Mouse (Mus musculus) adrenal gland, adult 8-10 months (tissue): ENCODE measurements around the gene Plekha5. TPM values are rescaled to one million over a fixed set of nuclear protein-coding genes. Genes with fewer than 3 reads are reported as not detected.
A peak's percentile ranks its signal among the peaks of the same experiment; 100 is the strongest.

Experiments
- DNase-seq: peaks from one replicate; pipeline ENCODE4 v3.0.0; 2022
- total RNA-seq, 4 experiments: library from RNA; stranded (reverse); gene quantifications; 2 replicates each; pipeline ENCODE4 v1.2.4; 2022

Gene Plekha5
- total RNA-seq, 4 experiments from 2014 or later = 31.4 to 39.2 (median 34.6) TPM

DNA sequence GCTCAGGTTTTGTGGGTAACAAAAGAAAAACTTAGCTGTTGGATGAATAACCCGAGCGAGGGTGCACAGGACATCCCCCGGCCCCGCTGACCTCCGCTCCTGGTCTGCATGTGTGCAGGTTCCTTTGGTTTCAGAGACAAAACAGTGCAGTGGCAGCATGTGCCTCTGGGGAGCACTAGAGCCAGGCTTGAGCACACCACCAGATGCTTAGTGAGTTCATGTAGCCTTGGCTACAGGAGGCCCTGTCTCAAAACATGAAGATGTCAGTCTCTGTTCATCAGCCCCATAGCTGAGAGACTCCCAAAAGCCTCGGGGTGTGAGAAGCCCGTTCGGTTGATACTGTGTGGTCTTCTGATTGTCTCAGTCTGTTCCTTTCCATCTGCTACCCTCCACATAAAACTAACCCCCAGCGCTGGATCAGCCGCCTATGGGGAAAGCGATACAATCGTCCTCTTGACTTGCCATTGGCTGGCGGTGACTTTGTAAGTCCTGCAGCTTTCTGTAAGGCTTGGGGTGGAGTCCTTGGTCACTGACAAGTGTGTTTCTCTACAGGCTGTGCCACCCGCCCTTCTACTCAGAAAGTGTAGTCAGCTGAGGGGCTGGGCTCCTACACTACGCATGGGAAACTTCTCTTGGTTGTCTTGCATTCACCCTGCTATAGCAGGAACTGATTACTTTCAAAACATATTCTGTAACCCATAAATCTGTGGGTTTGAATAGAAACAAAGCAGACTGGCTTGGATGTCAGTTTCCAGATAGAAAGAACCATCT is 32.7 kb downstream of the Plekha5 start:
- no peak for DNase-seq

DNA sequence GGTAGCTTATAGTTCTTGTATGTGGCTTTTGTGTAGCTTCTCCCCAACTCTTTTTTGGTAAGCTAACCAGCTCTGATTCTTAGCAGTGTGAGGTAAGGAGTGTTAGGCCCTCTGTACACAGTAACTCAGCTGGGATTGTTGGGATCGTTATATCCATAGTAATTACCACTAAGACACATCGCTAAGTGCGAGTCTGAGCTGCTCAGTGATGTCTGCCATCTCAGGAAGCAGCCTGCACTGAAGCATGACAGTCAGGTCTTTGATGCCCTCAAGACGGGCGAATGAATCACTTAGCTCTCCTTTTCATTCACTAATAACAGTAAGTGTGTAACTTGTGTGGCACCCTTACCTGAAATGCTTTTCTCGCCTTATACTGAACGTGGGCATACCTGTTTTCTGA is 36.5 kb downstream of the Plekha5 start:
- DNase-seq = no peak

DNA sequence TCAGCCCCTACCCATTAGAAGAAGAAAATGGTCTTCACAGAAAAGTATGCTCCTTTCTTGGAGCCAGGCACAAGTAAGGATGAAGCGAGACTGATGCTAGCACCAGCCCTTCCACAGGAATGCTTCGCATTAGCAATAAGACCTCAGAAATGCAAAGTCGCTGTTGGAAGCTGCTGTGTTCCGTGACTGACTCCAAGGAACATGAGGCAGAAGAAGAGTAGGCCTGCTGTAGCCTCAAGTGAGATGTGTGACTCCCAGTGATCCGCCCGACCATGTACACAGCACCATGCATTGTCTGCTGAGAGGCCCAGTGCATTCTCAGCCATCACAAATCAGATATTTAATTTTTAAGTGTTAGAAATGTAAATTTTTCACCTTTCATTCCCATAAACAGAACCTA is 41.0 kb downstream of the Plekha5 start:
- DNase-seq = no peak

DNA sequence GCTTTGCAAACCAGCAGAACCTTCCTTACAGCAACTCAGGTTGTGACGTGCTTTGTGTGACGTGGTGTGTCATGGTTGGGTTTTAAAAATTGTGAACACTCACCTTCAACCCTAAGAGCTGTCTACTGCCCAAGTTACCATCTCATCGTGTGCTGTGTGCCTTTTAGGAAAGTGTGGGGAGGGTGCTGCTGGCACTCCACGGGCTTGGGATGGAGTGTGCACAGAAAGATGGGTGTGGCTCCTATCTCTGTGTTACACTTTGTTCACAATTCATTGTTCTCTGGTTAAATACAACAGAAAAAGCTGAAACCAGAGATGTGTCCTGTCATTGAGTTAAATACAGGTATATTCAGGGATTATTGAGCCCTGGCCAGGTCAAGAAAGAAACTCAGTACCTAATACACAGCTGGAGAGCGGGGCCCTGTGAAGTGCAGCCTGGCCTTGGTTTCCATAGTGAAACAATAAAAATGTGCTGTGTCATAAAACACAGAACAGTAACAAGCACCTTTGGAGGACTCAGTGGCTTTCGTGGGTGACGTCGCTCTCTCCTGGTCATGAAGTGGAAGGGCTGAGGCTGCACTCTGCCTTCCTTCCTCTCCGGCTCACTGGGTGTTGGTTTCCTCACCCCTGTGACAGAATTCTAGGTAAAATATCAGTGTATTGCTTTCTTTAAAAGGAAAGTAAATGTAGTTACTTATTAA is 42.2 kb downstream of the Plekha5 start:
- DNase-seq = peak; percentile 67

DNA sequence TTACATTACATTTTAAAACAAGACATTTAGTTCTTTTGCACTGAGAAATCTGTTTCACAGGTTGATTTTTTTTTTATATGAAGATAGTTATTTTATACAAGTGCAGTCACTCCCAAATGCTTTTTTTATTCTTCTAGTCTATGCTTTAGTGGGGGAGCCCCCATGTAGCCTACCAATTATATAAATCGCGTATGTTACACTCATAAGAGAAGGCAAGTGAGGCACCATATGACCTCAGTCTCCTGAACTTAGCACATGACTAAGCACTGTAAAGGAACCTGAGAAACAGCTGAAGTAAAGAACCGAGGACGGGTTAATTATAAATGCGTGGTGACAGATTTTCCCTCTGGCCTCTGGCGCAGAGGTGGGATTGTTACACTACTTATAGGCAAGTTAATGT is 43.0 kb downstream of the Plekha5 start:
- no peak for DNase-seq

DNA sequence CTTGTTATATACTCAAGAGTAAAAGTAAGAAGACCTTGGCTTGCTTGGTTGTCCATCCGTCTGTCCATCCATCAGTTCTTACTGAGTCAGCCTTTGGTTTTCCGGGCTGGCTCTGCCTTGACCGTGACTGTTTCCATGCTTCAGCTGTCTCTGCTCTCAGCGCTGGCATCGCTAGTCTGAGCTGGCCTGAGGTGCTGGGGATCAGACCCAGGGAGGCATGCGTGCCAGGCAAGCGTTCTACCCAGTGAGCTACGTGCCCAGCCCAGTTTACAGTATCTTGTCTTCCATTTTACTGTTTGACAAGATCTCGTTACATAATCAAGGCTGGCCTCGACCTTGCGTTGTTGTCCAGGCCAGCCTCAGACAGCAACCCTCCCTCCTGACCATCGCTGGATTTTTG is 44.0 kb downstream of the Plekha5 start:
- peak; percentile 39 for DNase-seq

DNA sequence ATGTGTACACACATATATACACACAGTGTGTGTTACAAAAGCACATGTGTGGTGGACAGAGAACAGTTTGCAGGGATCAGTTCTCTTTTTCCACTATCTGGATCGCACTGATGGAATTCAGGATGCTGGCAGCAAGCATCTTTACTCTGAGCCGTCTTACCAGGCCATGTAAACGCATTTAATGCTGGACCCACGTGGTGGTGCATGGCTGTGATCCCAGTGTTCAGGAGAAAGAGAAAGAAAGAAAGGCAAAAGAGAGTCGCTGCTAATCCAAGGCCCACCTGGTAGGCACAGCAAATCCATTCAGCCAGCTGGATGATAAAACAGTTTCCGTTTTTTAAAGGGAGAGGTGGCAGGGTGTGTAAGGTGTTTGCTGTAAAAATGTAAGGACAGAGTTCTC is 45.9 kb downstream of the Plekha5 start:
- DNase-seq = no peak

DNA sequence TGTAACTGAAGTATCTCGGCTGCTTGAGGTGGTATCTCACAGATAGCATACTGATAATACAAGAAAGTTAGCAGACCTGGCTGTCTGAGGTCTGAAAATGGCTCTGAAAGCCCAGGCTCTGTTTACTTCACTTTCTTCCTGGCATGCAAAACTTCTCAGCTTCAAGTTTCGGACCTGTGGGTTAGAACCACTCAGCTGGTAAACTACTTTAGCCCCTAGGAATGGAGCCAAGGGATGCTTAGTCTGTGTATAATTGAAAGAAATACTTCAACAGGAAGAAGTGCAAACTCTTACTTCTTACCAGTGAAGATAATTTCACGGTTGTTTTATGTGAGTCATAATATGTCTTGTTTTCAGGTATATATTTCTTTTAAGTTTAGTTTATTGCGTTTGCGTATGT is 47.9 kb downstream of the Plekha5 start:
- no peak for DNase-seq

DNA sequence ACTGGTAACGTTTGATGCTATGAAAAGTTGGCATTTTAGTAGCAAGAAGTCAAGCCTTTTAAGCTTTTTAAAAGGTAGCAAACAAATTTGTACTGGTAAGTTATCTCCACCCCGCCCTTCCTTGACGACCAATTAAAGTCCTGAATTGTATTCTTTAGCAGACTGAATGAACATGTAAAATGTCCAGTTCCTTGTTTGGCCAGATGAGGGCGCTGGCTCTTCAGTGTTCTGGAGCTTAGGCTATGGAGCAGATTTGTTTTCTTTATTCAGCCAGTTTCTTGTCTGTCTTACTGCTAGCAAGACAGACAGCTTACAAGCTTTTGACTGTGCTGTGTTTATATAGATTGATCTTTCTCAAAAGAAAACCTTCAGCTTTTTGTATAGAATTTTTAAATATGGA is 48.5 kb downstream of the Plekha5 start:
- DNase-seq = peak; percentile 39

DNA sequence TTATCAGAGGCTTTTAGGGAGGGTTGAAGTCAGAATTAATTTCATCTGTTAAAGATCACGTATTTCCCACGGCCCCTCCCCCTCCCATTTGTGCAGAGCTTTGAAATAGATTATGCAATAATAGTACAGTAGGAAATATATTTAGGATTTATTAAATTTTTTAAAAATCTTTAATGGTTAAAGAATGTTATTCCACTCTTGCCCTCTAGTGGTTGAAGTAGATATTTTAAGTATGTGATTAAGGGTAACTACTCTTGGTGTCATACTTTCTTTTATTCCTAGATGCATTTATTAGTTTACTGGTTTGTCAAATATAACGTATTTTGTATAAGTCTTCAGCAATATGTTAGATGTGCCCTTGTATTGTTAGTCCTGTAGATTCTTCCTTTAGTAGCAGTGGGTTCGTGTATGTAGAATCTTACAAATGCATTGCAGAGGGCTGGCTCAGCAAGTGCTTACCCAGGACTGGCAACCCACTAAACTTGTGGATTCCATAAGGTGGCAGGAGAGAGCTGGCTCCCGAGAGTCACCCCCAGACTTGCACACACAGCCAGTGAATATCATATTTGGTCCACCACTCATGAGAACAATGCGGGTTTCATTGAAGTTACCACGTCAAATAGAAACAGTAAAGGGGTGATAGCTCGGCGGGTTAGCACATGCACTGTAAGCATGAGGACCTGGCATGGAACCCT is 51.7 kb downstream of the Plekha5 start:
- no peak for DNase-seq

DNA sequence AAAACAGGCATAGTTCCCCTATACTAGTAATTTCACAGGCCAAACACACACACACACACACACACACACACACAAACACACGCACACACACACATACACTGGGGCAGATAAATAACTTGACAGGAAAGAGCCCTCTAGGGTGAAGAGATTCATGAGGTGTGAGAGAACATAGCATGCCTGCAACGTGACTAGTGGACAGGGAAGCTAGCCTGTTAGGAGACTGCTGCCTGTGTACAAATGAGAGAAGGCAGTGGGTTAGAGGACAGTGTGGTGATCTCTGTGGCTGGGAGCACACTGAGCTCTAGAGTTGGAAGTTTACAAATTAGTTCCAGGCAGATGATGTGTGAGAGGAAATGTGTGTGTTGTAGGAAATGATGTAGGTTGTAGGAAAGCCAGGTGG is 53.1 kb downstream of the Plekha5 start:
- no peak for DNase-seq

DNA sequence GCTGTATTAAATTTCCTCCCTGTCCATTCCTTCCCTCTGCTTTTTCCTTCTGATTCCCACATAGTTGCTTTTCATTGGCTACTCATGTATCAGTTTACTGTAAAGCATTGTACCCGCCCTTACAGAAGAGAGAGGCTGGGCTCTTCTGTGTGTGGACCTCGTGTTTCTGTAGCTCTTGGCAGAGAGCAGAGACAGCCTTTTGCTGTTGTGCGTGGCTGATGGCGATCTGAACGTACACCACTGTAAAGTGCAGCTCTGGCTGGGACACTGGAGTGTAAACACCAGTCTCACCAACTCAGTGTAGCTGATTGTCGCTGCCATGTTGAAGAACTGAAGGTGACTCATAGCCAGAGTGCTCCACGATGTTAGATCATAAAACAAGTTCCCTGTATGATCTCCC is 54.2 kb downstream of the Plekha5 start:
- no peak for DNase-seq

DNA sequence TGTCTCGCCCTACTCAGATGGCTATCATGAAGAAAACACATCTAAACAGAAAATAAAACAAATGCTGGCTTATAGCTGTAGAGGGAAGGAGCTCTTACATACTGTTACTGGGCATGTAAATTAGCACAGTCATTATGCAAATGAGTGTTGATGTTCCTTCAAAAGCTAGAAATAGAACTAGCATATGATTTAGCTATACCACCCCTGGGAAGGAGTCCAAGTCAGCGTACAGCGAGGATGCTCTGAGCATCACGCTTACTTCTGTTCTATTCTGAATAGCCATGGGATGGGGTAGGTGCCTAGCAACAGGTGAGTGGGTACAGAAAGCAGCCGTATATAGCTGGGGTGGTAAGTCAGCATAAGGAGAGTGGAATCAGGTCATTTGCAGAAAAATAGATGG is 55.1 kb downstream of the Plekha5 start:
- no peak for DNase-seq

DNA sequence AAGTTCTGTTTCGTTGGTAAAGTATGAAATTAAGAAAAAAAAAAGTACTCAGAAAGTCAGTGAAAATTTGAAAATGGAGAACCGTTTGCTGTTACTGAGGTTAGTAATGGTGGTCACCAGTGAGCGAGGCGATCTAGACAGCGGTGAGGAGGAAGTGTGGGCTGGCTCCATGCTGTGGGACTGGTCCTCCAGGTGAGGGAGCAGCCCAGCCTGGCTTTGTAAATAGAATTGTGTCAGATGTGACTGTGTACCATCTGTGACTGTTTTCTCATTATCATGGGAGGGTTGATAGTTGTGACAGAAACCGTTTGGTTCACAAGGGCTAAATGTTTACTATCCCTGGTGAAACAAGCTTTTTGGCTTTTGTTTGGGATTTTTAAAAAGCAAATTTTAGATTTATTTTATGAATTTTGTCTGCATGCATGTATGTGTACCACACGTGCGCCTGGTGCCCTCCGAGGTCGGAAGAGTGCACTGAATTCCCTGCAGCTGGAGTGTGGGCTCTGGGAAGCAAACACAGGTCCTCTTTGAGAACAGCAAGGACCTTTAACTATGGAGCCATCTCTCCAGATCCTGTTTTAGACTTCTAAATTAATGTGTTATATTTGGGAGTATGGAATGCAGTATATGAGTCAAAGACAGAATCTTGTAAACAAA is 56.7 kb downstream of the Plekha5 start:
- no peak for DNase-seq

DNA sequence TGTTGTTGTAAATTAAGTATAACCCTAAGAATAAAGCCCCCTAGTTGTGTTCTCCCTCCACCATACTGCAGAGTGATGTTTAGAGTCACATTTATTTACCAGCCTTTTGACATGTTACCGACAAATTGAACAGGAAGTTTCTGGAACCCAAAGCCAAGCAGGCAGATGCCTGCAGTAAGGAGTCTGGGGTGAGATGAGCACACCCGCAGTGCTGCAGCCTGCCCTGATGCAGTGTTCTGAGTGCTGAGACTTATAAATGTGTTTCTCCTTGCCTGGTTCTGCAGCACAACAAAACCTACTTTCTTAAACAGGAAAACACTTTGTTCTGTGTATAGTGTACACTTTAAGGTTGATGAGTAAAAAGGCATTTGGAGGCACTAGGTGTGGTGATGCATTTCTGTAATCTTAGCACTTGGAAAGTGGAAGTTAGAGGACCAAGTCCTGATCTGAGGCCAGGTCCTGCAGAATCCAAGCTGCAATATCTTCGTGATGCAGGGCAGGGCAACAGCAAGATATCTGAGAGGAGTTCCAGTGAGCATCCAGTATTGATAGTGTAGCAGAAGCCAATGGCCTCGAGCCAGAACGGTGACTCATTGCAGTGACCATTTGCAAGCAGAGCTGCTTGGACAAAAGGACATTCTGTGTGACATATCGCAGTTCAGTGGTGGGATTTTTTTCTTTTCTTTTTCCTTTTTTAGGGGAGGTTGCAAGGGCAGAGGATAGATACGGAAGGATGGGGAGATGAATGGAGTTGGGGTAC is 58.0 kb downstream of the Plekha5 start:
- peak; percentile 86 for DNase-seq

DNA sequence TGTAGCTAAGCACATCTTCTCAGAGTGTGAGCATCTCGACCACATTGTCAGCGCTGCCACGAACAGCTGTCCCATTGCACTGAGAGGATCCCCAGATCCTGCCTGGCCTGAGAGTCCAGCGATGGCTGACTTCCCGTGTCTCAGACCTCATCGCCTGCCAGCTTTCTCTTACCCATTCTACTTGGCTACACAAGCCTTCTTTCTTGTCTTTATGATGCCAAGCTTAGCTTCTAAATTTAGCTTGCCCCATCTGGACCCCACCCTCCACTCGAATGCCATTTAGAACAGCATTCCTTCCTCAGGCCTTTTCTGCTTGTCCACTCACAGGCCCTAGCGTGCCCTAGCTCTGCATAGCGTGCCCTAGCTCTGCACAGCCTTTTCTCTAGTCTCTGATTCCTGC is 60.3 kb downstream of the Plekha5 start:
- DNase-seq = no peak

DNA sequence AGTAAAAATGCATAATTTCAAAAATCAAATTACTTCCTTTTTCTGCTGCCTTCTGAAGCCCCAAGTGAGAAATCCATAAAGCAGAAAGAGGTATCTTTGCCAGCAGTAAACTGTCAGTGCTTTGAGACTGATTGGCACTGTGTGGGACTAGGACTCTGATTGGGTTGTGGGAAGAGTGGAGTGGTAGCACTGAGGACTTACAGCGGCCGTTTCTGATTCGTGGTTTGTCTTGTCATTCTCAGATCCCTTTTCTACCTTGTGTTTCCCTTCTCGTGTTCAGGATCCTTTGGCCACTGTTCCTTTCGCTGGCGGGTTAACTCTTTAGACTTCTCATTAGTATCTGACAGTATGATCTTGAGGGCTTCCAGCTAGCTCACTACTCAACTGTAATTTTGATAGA is 61.8 kb downstream of the Plekha5 start:
- no peak for DNase-seq

DNA sequence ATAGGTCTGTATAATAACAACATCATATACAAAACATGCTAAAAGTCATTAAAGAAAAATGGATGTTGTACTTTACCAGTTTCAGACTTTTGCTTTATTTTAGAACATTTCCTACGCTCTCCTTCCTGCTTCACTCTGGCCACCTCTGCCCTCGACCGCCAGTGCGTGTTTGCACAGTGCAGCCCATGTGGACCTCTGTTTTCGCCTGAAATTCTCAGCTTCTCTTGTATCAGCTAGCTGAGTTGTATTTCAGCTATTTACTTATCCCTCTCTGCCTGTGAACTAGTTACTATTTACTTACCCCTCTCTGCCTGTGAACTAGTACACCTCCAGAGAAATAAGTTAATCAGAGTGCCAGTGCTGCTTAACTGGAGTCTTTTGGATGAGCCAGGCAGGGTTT is 62.8 kb downstream of the Plekha5 start:
- no peak for DNase-seq

DNA sequence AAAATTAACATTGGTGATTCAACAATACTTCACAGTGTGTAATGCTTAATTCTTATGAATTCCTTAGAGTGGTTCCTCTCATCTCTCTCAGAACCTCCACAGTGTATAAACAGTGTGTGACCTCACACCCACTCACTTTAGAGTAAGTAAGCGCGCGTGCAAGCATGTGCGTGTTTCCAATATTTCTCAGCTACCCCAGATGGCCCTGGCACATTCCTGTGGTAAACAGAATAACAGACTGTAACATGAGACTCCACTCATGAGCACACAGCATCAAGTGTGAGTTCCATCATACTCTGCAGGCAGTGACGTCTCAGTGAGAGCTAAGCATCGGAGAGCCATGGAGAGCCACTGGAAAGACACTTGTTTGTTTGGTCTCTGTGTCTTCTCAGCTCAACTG is 63.6 kb downstream of the Plekha5 start:
- no peak for DNase-seq

DNA sequence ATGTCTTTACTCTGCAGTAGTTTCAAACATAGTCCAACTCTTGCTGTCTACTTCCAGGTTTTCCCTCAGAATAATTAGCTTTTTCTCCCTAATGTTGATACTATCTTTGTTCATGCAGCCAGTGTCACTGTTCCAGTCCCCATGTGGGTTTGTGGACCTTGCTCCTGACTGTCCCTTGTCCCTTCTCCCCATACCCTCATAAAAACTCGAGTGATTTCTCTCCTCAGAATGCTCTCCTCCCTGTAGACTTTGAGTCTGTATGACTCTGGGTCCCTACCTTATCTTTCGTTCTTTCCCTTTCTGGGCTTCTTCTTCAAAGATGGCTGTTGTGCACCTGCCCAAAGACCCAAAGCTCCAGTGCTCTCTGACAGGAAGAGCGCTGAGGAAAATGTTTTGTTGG is 64.8 kb downstream of the Plekha5 start:
- no peak for DNase-seq

DNA sequence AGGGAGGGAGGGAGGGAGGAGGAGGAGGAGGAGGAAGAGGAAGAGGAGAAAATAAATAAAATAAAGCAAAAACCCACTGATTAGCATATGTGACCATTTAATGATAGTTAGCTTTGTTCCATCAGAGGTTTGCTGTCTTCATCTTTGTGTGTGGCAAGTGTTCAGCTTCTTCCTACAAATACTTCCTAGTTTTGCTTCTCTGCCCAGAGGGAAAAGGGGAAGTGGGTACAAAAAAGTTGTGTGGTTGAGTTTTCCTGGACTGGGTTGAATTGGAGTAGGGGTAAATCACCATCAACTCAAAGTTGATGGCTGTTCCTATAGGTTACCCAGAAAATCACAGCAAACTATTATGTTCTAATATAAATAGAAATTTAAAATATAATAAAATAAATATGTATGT is 65.7 kb downstream of the Plekha5 start:
- no peak for DNase-seq

DNA sequence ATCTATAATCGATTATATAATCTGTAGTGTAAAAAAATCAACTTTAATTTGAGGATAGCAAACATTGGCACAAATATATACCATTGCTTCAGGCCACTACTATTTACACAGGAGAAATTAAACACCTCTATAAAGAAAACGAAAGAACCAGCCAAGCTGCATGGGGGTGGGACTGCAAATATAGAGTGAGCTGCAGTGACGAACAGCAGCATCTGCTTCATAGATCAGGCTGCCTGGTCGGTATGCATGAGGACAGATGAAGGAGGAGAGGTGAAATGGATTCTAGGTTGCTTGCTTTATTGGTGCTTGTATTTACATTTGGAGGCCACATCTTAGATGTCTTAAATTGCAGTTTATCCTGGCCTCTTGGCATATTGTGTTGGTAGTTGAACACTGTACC is 66.4 kb downstream of the Plekha5 start:
- DNase-seq = no peak
